Mouse (Mus musculus): ENCODE data around the gene Pacsin2.

The Pacsin2 gene

GRCm38 (mm10) chr15:83332373-83332772, 132.0 kb downstream of the Pacsin2 start:
- no peak for DNase-seq (ENCODE audit: low spot score in 2 of 2)

- no peak for DNase-seq (ENCODE audit: low spot score in 2 of 2)
These were observed 135.5 kb downstream of the Pacsin2 start for GRCm38 (mm10) chr15:83328952-83329351.
